Mouse (Mus musculus) inflammation-experienced regulatory T-cells (primary cell): ENCODE measurements around the gene Gm21834. TPM values are rescaled to one million over a fixed set of nuclear protein-coding genes. Genes with fewer than 3 reads are reported as not detected.

Experiments
- polyA plus RNA-seq, 2 experiments: library from polyadenylated mRNA; unstranded; fragments of 100-300 nt; shearing (Covaris generic); gene quantifications; one replicate each; pipeline ENCODE4 v1.2.1; 2017

Gm21834 gene
- not detected for polyA plus RNA-seq

DNA sequence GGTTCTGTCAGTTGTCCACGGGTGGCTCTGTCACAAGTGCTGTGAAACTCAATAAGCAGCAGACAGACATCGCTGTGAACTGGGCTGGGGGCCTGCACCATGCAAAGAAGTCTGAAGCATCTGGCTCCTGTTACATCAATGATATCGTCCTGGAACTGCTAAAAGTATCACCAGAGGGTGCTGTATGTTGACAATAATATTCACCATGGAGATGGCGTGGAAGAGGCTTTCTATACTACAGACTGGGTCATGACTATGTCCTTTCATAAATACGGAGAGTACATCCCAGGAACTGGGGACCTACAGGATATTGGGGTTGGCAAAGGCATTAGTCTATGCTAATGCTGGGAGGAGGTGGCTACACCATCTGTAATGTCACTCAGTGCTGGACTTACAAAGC is at the start of gene Gm21834:
TSS of gene Gm21834 (minus strand) at position 101 of the 400 bp plus-strand sequence.

DNA sequence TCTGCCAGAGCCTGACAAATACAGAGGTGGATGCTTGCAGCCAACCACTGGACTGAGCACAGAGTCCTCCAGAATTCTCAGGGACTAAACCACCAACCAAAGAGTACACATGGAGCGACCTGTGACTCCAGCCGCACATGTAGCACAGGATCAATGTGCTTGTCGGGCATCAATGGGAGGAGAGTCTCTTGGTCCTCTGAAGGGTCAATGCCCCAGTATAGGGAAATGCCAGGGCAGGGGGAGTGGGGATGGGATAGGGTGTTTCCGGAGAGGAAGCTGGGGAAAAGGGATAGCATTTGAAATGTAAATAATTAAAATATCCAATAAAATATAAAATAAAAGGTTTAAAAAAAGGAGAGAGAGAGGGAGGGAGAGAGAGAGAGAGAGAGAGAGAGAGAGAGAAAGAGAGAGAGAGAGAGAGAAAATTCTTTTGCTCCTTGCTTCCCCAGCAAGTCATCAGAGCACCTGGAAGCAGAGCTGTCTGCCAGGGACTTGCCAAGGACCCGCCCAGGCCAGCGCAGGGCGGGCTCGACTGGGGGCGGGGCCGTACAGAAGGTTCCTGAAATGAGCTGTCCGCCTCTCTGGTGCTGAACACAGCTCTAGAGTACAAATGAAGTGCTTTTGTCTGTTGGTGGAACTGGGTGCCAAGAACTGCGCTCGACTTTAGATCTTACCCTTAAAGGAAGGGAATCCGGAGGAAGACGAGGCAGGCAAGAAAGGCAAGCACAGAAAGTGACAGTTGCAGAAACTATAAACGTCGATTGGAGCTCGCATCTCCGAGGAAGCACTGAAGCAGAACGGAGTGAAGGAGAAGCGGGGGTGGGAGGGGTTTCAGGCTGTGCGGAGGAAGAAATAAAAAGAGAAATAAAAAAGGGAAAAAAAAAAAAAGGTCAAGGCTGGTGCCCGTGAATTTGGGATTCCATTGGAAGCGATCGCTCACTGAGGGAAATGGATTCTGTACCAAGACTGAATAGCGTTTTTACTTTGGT is 26.9 kb upstream of the Gm21834 start, which contains the start of gene Cntnap5c:
TSS of gene Cntnap5c (plus strand) at position 949 of the 989 bp plus-strand sequence.

Other genes starting within 250 kb of the Gm21834 start
- gene Vmn2r120, start 196.7 kb downstream of the Gm21834 start, polyA plus RNA-seq: under 1 TPM; 0.06 to 0.09 TPM
- under 1 TPM; 0.04 to 0.39 TPM for gene Cntnap5c, start 27.4 kb upstream of the Gm21834 start, polyA plus RNA-seq